ENCODE assay signal across 12 mouse cellular contexts in the genomic region with DNA sequence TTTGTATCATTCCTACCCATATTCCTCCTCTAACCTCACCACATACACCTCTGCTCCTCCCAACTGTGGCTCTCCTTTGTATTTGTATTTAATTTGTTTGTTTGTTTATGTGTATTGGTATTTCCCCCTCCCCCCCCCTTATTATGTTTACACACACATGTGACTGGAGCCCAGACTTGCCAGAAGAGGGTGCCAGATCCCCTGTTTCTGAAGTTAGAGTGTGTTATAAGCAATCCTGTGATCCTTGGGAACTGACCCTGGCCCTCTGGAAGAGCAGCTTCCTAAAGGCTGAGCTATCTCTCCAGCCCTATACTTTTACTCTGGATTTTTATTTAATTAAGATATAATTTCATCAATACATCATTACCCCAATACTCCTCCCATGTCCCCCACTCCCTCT. TPM values are rescaled to one million over a fixed set of nuclear protein-coding genes. Genes with fewer than 3 reads are reported as not detected.
DNase-seq lines count a peak whose midpoint lies in the region; ATAC-seq and TF ChIP-seq lines count a peak whose summit lies in the region.
"Had no signal": no experiment of that assay in that cellular context is flagged by ENCODE, and none has a peak within 500 bp of the region (broad histone marks: within the 10 kb centered on the region; RNA-seq: fewer than 3 reads in every experiment).

No protein-coding gene starts in this region.

- no peak overlapping the region for H3K4me3 ChIP-seq in heart, adult 2 months
- no peak overlapping the region for H3K4me3 ChIP-seq in lung, embryonic 14.5 days (ENCODE audit: low read depth, low read length)
- no peak overlapping the region for H3K4me3 ChIP-seq in lung, adult 2 months (replicated peaks; ENCODE audit: extremely low read depth, low read depth, low read length)
- H3K4me3 ChIP-seq: forebrain, embryonic 10.5 days had no signal

- intact Hi-C loops in heart, adult 2 months (cut with DNase I), result no loop called here

- no peaks in the 10 kb centered on the region for H3K36me3 ChIP-seq in heart, adult 2 months (ENCODE audit: control insufficient read depth, insufficient read depth, low read length)
- H3K36me3 ChIP-seq in lung, embryonic 14.5 days (ENCODE audit: insufficient read depth), result no peaks in the 10 kb centered on the region
- H3K36me3 ChIP-seq: forebrain, embryonic 10.5 days had no signal

- no peak for TF ChIP-seq POLR2A in heart, adult 2 months (IDR thresholded peaks at IDR 0.05; ENCODE audit: insufficient read depth, low read depth, low read length)
- TF ChIP-seq POLR2A in lung, adult 2 months (IDR thresholded peaks at IDR 0.05; ENCODE audit: borderline replicate concordance, extremely low read depth, low read depth, low read length), result no peak

- no peak for ATAC-seq in lung, embryonic 14.5 days (ENCODE audit: insufficient read depth)

- peak; percentile 52 for TF ChIP-seq CTCF in heart, adult 2 months (IDR thresholded peaks at IDR 0.05)
- TF ChIP-seq CTCF in lung, embryonic 14.5 days (IDR thresholded peaks at IDR 0.05; ENCODE audit: low read depth), result no peak
- TF ChIP-seq CTCF in lung, adult 2 months (IDR thresholded peaks at IDR 0.05; ENCODE audit: insufficient read depth, low read length), result no peak

- H3K9me3 ChIP-seq in lung, embryonic 14.5 days (ENCODE audit: low read depth, low read length), result no peaks in the 10 kb centered on the region
- H3K9me3 ChIP-seq: forebrain, embryonic 10.5 days had no signal

- H3K9ac ChIP-seq in heart, adult 2 months (ENCODE audit: low read depth, low read length), result no peak overlapping the region
- no peak overlapping the region for H3K9ac ChIP-seq in lung, embryonic 14.5 days

- no peak for TF ChIP-seq EP300 in heart, adult 2 months (IDR thresholded peaks at IDR 0.05; ENCODE audit: insufficient read depth, low read depth, low read length)

- no peak for DNase-seq in heart, adult 2 months
- DNase-seq in heart, adult 8-10 months (ENCODE audit: low spot score), result no peak
- DNase-seq in lung, embryonic 14.5 days, result peak; percentile 4
- no peak for DNase-seq in lung, adult 2 months
- peak; percentile 22 for DNase-seq in ES-CJ7 (ENCODE audit: low read depth, low spot score)
- DNase-seq in lung, postnatal 10 days, result peak; percentile 30
- no peak for DNase-seq in spleen, adult 12 weeks (ENCODE audit: low spot score)
- DNase-seq in cerebellum, adult 11-12 months, result no peak
- DNase-seq: cerebellum, postnatal 36 days had no signal

- H3K4me2 ChIP-seq in lung, embryonic 14.5 days, result no peak overlapping the region
- H3K4me2 ChIP-seq: heart, embryonic 11.5 days; liver, embryonic 11.5 days had no signal

- H3K27ac ChIP-seq in heart, adult 2 months, result no peak overlapping the region
- H3K27ac ChIP-seq in lung, embryonic 14.5 days (ENCODE audit: low read depth), result no peak overlapping the region
- H3K27ac ChIP-seq: forebrain, embryonic 10.5 days had no signal

- H3K27me3 ChIP-seq in heart, adult 2 months (ENCODE audit: control insufficient read depth, insufficient read depth, low read length), result no peaks in the 10 kb centered on the region
- no peaks in the 10 kb centered on the region for H3K27me3 ChIP-seq in lung, embryonic 14.5 days (ENCODE audit: insufficient read depth, low read length)

- no peaks in the 10 kb centered on the region for H3K79me2 ChIP-seq in heart, adult 2 months (replicated peaks; ENCODE audit: control insufficient read depth, insufficient read depth, low read length)

- H3K4me1 ChIP-seq in heart, adult 2 months (ENCODE audit: control insufficient read depth, insufficient read depth, low read length), result no peaks in the 10 kb centered on the region
- no peaks in the 10 kb centered on the region for H3K4me1 ChIP-seq in lung, embryonic 14.5 days (ENCODE audit: insufficient read depth)
- no peaks in the 10 kb centered on the region for H3K4me1 ChIP-seq in lung, adult 2 months (ENCODE audit: control insufficient read depth, insufficient read depth, low read length)
- H3K4me1 ChIP-seq: forebrain, embryonic 10.5 days had no signal

RNA-seq across cellular contexts. Expression of a gene that starts 32.0 kb away (rescaled TPM):
- total RNA-seq in heart, adult 2 months (2021), result 10 to 100 TPM; 48.2 to 56.1 TPM
- 22.2 and 32.7 TPM in 2 replicates for polyA plus RNA-seq in heart, adult 2 months (2012; rRNA removed)
- total RNA-seq in heart, adult 8-10 months (2022), result 10 to 100 TPM; 52.0 to 63.1 (median 59.0) TPM
- polyA plus RNA-seq in lung, embryonic 14.5 days (2014; fragmentation: Nextera tagmentation; extraction: Ambion mirVana), result 30.0 and 33.4 TPM in 2 replicates
- polyA plus RNA-seq in lung, adult 2 months (2012; rRNA removed), result 17.6 and 28.2 TPM in 2 replicates

RNA-seq across cellular contexts. Expression of a gene that starts 32.0 kb away (rescaled TPM):
- 10 to 100 TPM; 10.2 to 12.2 TPM for total RNA-seq in heart, adult 2 months (2021)
- polyA plus RNA-seq in heart, adult 2 months (2012; rRNA removed), result 6.5 and 11.9 TPM in 2 replicates
- 10 to 100 TPM; 10.8 to 13.4 (median 11.8) TPM for total RNA-seq in heart, adult 8-10 months (2022)
- polyA plus RNA-seq in lung, embryonic 14.5 days (2014; fragmentation: Nextera tagmentation; extraction: Ambion mirVana), result 32.4 and 33.0 TPM in 2 replicates
- 6.9 and 9.0 TPM in 2 replicates for polyA plus RNA-seq in lung, adult 2 months (2012; rRNA removed)

Comparison
In these comparisons a context has a peak if more than half of its experiments do, and no peak if none do; other contexts are left out.
1. DNase-seq: peak in lung, embryonic 14.5 days (single experiment), ES-CJ7 (single experiment) and lung, postnatal 10 days (single experiment); none in heart, adult 2 months (0 of 2), heart, adult 8-10 months (single experiment), lung, adult 2 months (single experiment), spleen, adult 12 weeks (single experiment) and cerebellum, adult 11-12 months (single experiment).